Mouse (Mus musculus) heart, embryonic 14.5 days (tissue): ENCODE measurements around the gene Eya4. TPM values are rescaled to one million over a fixed set of nuclear protein-coding genes. Genes with fewer than 3 reads are reported as not detected.

Experiments
- ATAC-seq: fragments of 200-750 bp; cut with Nextera tagmentation; 2 replicates; pipeline ENCODE4 v1.8.0; 2017; ENCODE audit warnings: low read depth, moderate TSS enrichment; ENCODE audit not compliant: insufficient number of reproducible peaks, insufficient read depth, low FRiP score
- H3K27ac ChIP-seq, 2 experiments: fragments of 200-500 bp in 1 of 2; fragments of 300-500 bp in 1 of 2; sonication (generic) in 1 of 2; replicated peaks in 1 of 2; 2 replicates each; pipeline ENCODE4 v1.5.1; 2012 to 2014; ENCODE audit warnings: low read depth in 2 of 2, low read length in 2 of 2, control low read depth in 1 of 2, mild to moderate bottlenecking in 1 of 2, mixed read lengths in 1 of 2; ENCODE audit not compliant: control insufficient read depth in 1 of 2, insufficient read depth in 1 of 2
- H3K27me3 ChIP-seq: fragments of 300-500 bp; sonication (generic); 2 replicates; pipeline ENCODE4 v1.6.1; 2014; ENCODE audit warnings: mild to moderate bottlenecking, low read length, control low read depth; ENCODE audit not compliant: control insufficient read depth, insufficient read depth
- H3K36me3 ChIP-seq: fragments of 300-500 bp; sonication (generic); 2 replicates; pipeline ENCODE4 v1.6.1; 2014; ENCODE audit warnings: mild to moderate bottlenecking, control low read depth, low read length, mixed read lengths; ENCODE audit not compliant: control insufficient read depth, insufficient read depth
- H3K4me1 ChIP-seq, 2 experiments: fragments of 200-500 bp in 1 of 2; fragments of 300-500 bp in 1 of 2; sonication (generic) in 1 of 2; 2 replicates each; pipeline ENCODE4 v1.6.1; 2012 to 2014; ENCODE audit warnings: low read length in 2 of 2, control low read depth in 1 of 2, mixed read lengths in 1 of 2; ENCODE audit not compliant: control insufficient read depth in 2 of 2, insufficient read depth in 2 of 2
- H3K4me2 ChIP-seq: fragments of 300-500 bp; sonication (generic); 2 replicates; pipeline ENCODE4 v1.6.1; 2014; ENCODE audit warnings: mild to moderate bottlenecking, low read length
- H3K4me3 ChIP-seq, 2 experiments: fragments of 200-500 bp in 1 of 2; fragments of 300-500 bp in 1 of 2; sonication (generic) in 1 of 2; 2 replicates each; pipeline ENCODE4 v1.5.1; 2012 to 2014; ENCODE audit warnings: low read length in 2 of 2, mild to moderate bottlenecking in 2 of 2, control low read depth in 1 of 2, low read depth in 1 of 2, moderate library complexity in 1 of 2; ENCODE audit not compliant: control insufficient read depth in 1 of 2, insufficient read depth in 1 of 2
- H3K9ac ChIP-seq: fragments of 300-500 bp; sonication (generic); 2 replicates; pipeline ENCODE4 v1.6.1; 2014; ENCODE audit warnings: mild to moderate bottlenecking, low read length
- H3K9me3 ChIP-seq: fragments of 300-500 bp; sonication (generic); 2 replicates; pipeline ENCODE4 v1.6.1; 2016; ENCODE audit warnings: low read length, control low read depth; ENCODE audit not compliant: control insufficient read depth
- WGBS: fragments of 180-500 bp; shearing (Covaris S2); extraction: QIAGEN DNeasy Blood & Tissue Kit; methylation state at CpG from one replicate; pipeline ENCODE4 v1.1.7; 2014; 5-methylcytosine and 5-hydroxymethylcytosine counted together
- polyA plus RNA-seq: library from polyadenylated mRNA; unstranded; fragments of >200 nt; fragmentation: Nextera tagmentation; extraction: Ambion mirVana; gene quantifications from 2 replicates; pipeline ENCODE4 v1.2.1, GENCODE M21; 2014

The Eya4 gene
- polyA plus RNA-seq, 1 experiment from 2014 or later: 0.96 TPM

DNA sequence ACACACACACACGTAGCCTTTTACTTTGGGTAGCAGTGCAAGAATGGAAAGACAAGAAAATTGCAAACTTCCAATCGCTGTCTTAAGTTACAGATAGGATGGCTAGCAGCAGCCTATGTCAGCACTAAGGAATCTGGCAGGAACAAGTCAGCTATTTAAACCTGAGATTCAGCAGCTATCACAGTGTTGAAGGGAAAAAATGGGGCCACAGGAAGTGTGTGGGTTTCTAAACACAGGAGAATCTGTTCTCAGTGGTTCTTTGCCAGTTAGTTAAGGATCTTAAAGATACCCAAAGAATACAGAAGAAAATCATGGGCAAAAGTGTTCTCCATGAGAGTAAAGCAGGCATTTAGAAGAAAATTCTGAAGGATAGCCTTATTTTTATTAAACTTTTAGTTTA is 206.0 kb downstream of the Eya4 start:
- Histone ChIP-seq H3K9ac (no peak overlapping the region), H3K27ac (no peak overlapping the region), H3K4me2 (no peak overlapping the region), H3K4me1 (no peaks in the 10 kb centered on the region; a peak in 2 of 4 replicates), H3K36me3 (no peaks in the 10 kb centered on the region), H3K4me3 (no peak overlapping the region), H3K27me3 (no peaks in the 10 kb centered on the region), H3K9me3 (no peaks in the 10 kb centered on the region)
- no peak for ATAC-seq
- 22% methylated on average over 2 of the region's 2 CpGs for WGBS

- Histone ChIP-seq H3K36me3 (no peaks in the 10 kb centered on the region), H3K9ac (no peak overlapping the region), H3K27me3 (no peaks in the 10 kb centered on the region), H3K4me3 (no peak overlapping the region), H3K4me1 (no peaks in the 10 kb centered on the region), H3K27ac (no peak overlapping the region), H3K4me2 (no peak overlapping the region), H3K9me3 (no peaks in the 10 kb centered on the region)
- no peak for ATAC-seq
- WGBS: 60% methylated on average over 1 of the region's 1 CpGs
Observed at GRCm38 (mm10) chr10:23127947-23128346, 222.6 kb downstream of the Eya4 start.

GRCm38 (mm10) chr10:23127151-23127550 is 223.4 kb downstream of the Eya4 start:
- H3K36me3 ChIP-seq: no peaks in the 10 kb centered on the region
- H3K9me3 ChIP-seq: no peaks in the 10 kb centered on the region
- H3K4me1 ChIP-seq: no peaks in the 10 kb centered on the region
- ATAC-seq: no peak
- no peaks in the 10 kb centered on the region for H3K27me3 ChIP-seq
- no peak overlapping the region for H3K4me3 ChIP-seq
- 89% methylated on average over 1 of the region's 1 CpGs for WGBS
- H3K27ac ChIP-seq: no peak overlapping the region
- no peak overlapping the region for H3K9ac ChIP-seq
- no peak overlapping the region for H3K4me2 ChIP-seq

DNA sequence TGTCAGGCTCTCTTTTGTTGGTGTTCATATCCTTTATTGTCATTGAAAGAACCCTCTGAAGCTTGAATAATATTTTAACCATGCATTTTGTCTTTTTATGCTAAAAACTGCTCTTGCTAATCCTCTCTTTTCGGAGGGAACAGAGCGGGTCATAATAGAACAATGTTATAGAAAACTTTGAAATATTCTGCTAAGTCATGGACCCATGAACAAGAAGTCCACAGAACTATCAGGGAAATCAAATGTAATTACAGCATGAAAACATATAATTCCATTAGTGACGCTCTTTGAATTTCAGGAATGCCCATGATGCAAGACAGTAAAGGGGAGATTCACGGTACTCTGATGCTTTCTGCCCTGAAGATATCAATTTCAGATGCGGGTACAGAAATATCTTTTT is 224.1 kb downstream of the Eya4 start:
- Histone ChIP-seq H3K4me2 (no peak overlapping the region), H3K27ac (no peak overlapping the region), H3K4me3 (no peak overlapping the region), H3K36me3 (no peaks in the 10 kb centered on the region), H3K27me3 (no peaks in the 10 kb centered on the region), H3K4me1 (no peaks in the 10 kb centered on the region), H3K9me3 (no peaks in the 10 kb centered on the region), H3K9ac (no peak overlapping the region)
- WGBS: 87% methylated on average over 5 of the region's 5 CpGs
- no peak for ATAC-seq

- Histone ChIP-seq H3K27me3 (no peaks in the 10 kb centered on the region), H3K9ac (no peak overlapping the region), H3K4me2 (no peak overlapping the region), H3K4me1 (no peaks in the 10 kb centered on the region), H3K36me3 (no peaks in the 10 kb centered on the region), H3K4me3 (no peak overlapping the region), H3K27ac (no peak overlapping the region), H3K9me3 (no peaks in the 10 kb centered on the region)
- WGBS: 49% methylated on average over 2 of the region's 2 CpGs
- no peak for ATAC-seq
Observed at GRCm38 (mm10) chr10:23120437-23120836, 230.1 kb downstream of the Eya4 start.

DNA sequence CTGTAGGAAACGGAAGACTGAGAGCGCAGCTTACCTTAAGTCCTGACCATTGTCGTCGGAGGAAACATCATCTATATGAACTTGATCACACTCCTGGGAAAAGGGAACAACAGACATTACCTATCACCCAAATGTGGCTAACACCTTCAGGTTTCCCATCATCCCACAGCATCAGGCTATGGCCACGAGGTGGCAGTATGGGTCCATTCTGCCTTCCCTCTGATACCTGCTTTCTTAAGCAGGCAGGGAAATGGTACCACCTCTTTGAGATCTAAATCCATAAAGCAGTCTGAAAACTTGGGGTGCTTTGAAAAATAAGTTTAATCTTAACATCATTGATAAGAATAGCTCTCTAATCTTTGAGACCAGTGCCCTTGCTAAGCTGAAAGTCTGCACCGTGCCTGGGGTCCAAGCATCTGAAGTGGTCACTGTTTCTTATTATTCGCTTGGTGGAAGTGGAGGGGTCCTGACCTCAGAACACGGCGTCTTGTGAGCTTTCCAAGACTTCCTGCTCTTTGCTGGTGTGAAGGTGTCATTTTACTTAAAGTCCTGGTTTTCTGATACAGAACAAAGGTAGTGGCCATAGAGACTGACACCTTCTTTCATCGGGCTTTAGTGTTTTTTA is 233.7 kb downstream of the Eya4 start:
- Histone ChIP-seq H3K4me2 (no peak overlapping the region), H3K9ac (no peak overlapping the region), H3K4me3 (no peak overlapping the region), H3K9me3 (no peaks in the 10 kb centered on the region), H3K36me3 (no peaks in the 10 kb centered on the region), H3K27me3 (no peaks in the 10 kb centered on the region), H3K4me1 (no peaks in the 10 kb centered on the region), H3K27ac (no peak overlapping the region)
- no peak for ATAC-seq
- 45% methylated on average over 10 of the region's 10 CpGs for WGBS

DNA sequence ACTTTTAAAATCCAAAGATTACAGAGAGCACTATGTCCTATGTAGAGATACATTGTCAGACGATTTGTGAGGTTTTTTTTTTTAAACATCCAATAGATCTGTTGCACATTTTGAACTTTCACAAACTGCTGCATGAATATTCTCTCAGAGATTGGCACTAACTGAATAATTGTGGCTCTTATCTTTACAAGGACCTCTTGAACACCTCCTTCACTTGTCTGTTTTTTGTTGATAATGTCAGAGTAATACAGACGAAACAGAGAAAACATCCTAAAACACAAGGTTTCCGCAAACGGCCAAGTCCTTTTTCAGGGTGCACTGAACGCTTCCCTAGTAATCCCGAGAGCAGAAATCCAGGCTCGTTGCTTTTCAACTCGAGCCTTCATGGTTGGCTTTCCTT is 234.5 kb downstream of the Eya4 start:
- no peak overlapping the region for H3K9ac ChIP-seq
- no peak overlapping the region for H3K27ac ChIP-seq
- H3K9me3 ChIP-seq: no peaks in the 10 kb centered on the region
- ATAC-seq: no peak
- H3K4me1 ChIP-seq: no peaks in the 10 kb centered on the region
- H3K27me3 ChIP-seq: no peaks in the 10 kb centered on the region
- WGBS: 68% methylated on average over 8 of the region's 8 CpGs
- H3K4me3 ChIP-seq: no peak overlapping the region
- H3K36me3 ChIP-seq: no peaks in the 10 kb centered on the region
- no peak overlapping the region for H3K4me2 ChIP-seq

- no peak overlapping the region for H3K9ac ChIP-seq
- H3K9me3 ChIP-seq: no peaks in the 10 kb centered on the region
- H3K27me3 ChIP-seq: no peaks in the 10 kb centered on the region
- H3K4me1 ChIP-seq: no peaks in the 10 kb centered on the region
- no peaks in the 10 kb centered on the region for H3K36me3 ChIP-seq
- H3K27ac ChIP-seq: no peak overlapping the region
- no peak overlapping the region for H3K4me2 ChIP-seq
- no peak overlapping the region for H3K4me3 ChIP-seq
- WGBS: 63% methylated on average over 3 of the region's 3 CpGs
- ATAC-seq: no peak
Observed at GRCm38 (mm10) chr10:23115321-23115720, 235.3 kb downstream of the Eya4 start.
